Mouse (Mus musculus) Patski (cell line): ENCODE measurements around the gene Bicral. TPM values are rescaled to one million over a fixed set of nuclear protein-coding genes. Genes with fewer than 3 reads are reported as not detected.

Experiments
- ATAC-seq: fragments of 100-300 bp; one replicate; pipeline ENCODE4 v1.8.0; 2021
- CTCF ChIA-PET: fragments of 350-600 bp; sonication (Branson Sonifier 250); formaldehyde crosslinking; loops from one replicate; lab custom pipeline; 2022; ENCODE audit warnings: inconsistent platforms; lab: Charles Lee
- POLR2A ChIA-PET: fragments of 350-600 bp; sonication (Branson Sonifier 250); formaldehyde crosslinking; loops from one replicate; lab custom pipeline; 2022; ENCODE audit warnings: antibody characterized with exemption, inconsistent platforms; lab: Charles Lee
- DNase-seq: peaks from one replicate; pipeline ENCODE4 v3.0.0-alpha.2; 2011; ENCODE audit warnings: low read depth, low spot score
- H3K27me3 ChIP-seq: fragments of 371-371 bp; one replicate; pipeline ENCODE4 v1.5.1; 2021
- CTCF ChIP-seq: fragments of 100-300 bp; IDR thresholded peaks from one replicate; pipeline ENCODE4 v1.5.1; 2021
- in situ Hi-C: fragments of 300-500 bp; cut with MboI; formaldehyde crosslinking; loops from 3 replicates; pipeline ENCODE4 v1.11.1; 2018; ENCODE audit warnings: low pct_unique_long_range_greater_than_20kb, mixed read lengths
- polyA plus RNA-seq: library from polyadenylated mRNA; unstranded; gene quantifications from one replicate; pipeline ENCODE4 v1.2.3, GENCODE M21; 2021

Gene Bicral
- polyA plus RNA-seq, 1 experiment from 2014 or later = 16.4 TPM

DNA sequence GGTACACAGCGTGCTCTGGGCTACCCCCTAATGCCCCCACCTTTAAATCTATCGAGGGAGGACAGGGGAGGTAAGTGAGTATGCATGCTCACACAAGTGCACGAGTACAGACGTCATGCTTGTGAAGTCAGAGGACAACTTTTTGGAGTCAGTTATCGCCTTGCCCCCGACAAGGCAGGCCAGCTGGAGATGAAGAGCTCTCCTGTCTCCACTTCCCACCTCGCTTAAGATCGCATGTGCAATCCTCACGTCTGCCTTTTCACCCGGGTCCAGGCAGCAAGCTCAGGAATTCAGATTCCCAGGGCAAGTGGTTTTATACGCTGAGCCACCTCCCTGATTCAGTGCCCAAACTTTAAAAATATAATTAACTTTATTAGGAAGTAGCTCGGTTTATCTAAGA lies 13.0 kb downstream of the Bicral start:
- ATAC-seq (no peak), DNase-seq (no peak)
- ChIA-PET POLR2A (no interaction called here), CTCF (interaction anchor here (1.5 to 2.7 kb wide), 2 partner anchors 9 to 12 kb away, joined by 4 to 12 read pairs; no protein-coding TSS in a partner anchor)
- in situ Hi-C loops = no loop called here
- no peak for TF ChIP-seq CTCF
- no peaks in the 10 kb centered on the region for H3K27me3 ChIP-seq

DNA sequence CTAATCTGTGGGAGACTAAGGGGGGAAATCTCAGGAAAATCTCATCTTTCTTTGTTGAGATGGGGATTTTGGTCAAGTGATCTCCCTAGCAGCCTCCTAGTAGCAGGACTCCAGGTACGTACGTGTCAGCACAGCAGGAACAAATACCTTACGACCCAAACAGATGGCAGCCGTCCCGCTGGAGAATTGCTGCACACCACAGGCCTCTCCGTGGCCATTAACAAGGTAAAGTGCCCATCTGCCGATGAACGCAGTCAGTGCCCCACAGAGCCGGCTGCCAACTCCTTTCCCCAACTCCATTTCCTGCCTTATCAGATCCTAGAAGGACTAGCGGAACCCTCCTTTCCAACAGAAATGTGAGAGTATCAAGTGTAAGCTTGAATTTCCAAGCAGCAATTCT lies 13.5 kb downstream of the Bicral start:
- in situ Hi-C loops = no loop called here
- ATAC-seq (no peak), DNase-seq (no peak)
- ChIA-PET CTCF (interaction anchor here (1.5 to 2.7 kb wide), 2 partner anchors 10 to 12 kb away, joined by 4 to 12 read pairs; no protein-coding TSS in a partner anchor), POLR2A (no interaction called here)
- no peak for TF ChIP-seq CTCF
- no peaks in the 10 kb centered on the region for H3K27me3 ChIP-seq

DNA sequence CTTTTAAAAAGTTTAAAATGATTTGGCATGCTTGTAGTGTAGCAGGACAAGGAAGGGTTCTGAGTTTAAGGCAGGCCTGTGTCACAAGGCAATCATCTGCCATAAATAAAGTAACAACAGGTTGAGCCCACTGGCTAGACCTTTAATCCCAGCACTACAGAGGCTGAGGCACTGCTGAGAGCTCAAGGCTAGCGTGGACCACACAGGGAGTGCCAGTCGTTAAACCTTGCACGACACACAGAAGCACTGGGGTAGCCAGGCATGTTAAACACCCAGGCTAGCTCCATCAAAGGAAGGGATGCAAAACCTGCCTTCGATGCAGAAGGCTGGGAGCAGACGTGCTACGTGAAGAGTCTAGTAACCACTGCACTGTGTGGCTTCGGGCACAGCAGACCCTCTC lies 14.6 kb downstream of the Bicral start:
- POLR2A ChIA-PET = interaction anchor here (0.9 to 1.3 kb wide), 4 partner anchors 9 to 92 kb away, joined by 3 to 5 read pairs (median 3); partner anchors contain the start of gene Cnpy3
- CTCF ChIA-PET = interaction anchor here (1.5 to 2.7 kb wide), 2 partner anchors 11 kb away, joined by 4 to 12 read pairs; no protein-coding TSS in a partner anchor
- ATAC-seq = peak; percentile 45
- no peaks in the 10 kb centered on the region for H3K27me3 ChIP-seq
- TF ChIP-seq CTCF = no peak
- DNase-seq = no peak
- in situ Hi-C loops = no loop called here

- no peak for TF ChIP-seq CTCF
- no peaks in the 10 kb centered on the region for H3K27me3 ChIP-seq
- POLR2A ChIA-PET = interaction anchor here (1.0 to 1.5 kb wide), 4 partner anchors 11 to 14 kb away, joined by 3 to 4 read pairs (median 4); no protein-coding TSS in a partner anchor
- CTCF ChIA-PET = interaction anchor here (1.3 to 2.7 kb wide), 2 partner anchors 10 to 11 kb away, joined by 5 to 12 read pairs; no protein-coding TSS in a partner anchor
- in situ Hi-C loops = no loop called here
- ATAC-seq (peak; percentile 87), DNase-seq (peak; percentile 66)
Measured at GRCm38 (mm10) chr17:46843022-46843421, 15.3 kb downstream of the Bicral start.

- in situ Hi-C loops = no loop called here
- ATAC-seq = no peak
- no peak for DNase-seq
- H3K27me3 ChIP-seq = no peaks in the 10 kb centered on the region
- POLR2A ChIA-PET = interaction anchor here (0.7 kb wide), 1 partner anchor 10 kb away, joined by 3 read pairs; no protein-coding TSS in a partner anchor
- no peak for TF ChIP-seq CTCF
- CTCF ChIA-PET = interaction anchor here (1.2 to 2.3 kb wide), 2 partner anchors 11 kb away, joined by 3 to 10 read pairs; no protein-coding TSS in a partner anchor
Measured at GRCm38 (mm10) chr17:46840304-46841010, 17.8 kb downstream of the Bicral start.

DNA sequence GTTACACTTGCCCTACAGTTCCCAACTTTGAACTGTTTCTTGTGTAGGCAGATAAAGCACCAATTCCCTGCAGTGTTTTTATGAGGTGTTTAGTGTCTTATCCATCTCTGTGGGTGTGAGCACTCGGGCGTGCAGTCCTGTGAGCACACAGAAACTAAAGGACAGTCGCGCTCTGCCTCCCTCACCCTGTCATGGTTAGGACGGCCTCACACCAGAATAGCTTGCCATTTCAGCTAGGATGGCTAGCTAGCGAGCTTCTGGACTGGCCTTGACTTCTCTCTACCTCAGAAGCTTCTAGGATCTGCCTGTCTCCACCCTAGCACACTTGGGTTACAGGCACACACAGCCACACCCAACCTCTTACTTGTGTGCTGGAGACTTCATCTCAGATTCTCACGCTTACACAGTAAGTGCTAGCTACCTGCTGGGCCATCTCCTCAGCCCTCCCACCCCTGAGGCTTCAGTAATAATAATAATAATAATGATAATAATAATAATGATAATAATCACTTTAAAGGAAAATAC lies 19.8 kb downstream of the Bicral start:
- H3K27me3 ChIP-seq = no peaks in the 10 kb centered on the region
- ChIA-PET POLR2A (interaction anchor here (0.9 to 1.8 kb wide), 2 partner anchors 17 to 42 kb away, joined by 4 to 5 read pairs; no protein-coding TSS in a partner anchor), CTCF (interaction anchor here (1.0 to 2.3 kb wide), 3 partner anchors 13 to 66 kb away, joined by 3 to 10 read pairs (median 4); partner anchors contain the start of gene 2310039H08Rik)
- in situ Hi-C loops = no loop called here
- DNase-seq = no peak
- no peak for ATAC-seq
- TF ChIP-seq CTCF = no peak

- in situ Hi-C loops = no loop called here
- ATAC-seq = no peak
- ChIA-PET POLR2A (interaction anchor here (0.9 to 1.8 kb wide), 2 partner anchors 18 to 42 kb away, joined by 4 to 5 read pairs; no protein-coding TSS in a partner anchor), CTCF (interaction anchor here (1.0 to 2.3 kb wide), 3 partner anchors 13 to 30 kb away, joined by 3 to 10 read pairs (median 4); no protein-coding TSS in a partner anchor)
- no peaks in the 10 kb centered on the region for H3K27me3 ChIP-seq
- DNase-seq = no peak
- no peak for TF ChIP-seq CTCF
Measured at GRCm38 (mm10) chr17:46837897-46838296, 20.4 kb downstream of the Bicral start.

- CTCF ChIA-PET = no interaction called here
- no peak for TF ChIP-seq CTCF
- H3K27me3 ChIP-seq = no peaks in the 10 kb centered on the region
- ATAC-seq = no peak
- POLR2A ChIA-PET = no interaction called here
- DNase-seq = no peak
- in situ Hi-C loops = no loop called here
Measured at GRCm38 (mm10) chr17:46835093-46835715, 23.1 kb downstream of the Bicral start.

DNA sequence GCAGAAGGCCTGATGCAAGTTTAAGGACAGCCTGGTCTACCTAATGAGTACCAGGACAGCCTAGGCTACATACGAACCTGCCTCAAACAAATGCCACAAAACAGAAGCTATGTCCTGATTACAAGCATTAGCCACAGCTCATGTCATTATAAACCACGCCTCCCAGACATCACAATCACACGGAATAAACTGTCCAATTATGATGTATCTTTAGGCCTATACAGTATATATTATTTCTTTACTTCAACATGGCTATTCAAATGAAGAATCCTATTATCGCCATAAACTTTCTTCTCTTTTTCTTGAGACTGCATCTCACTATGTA lies 25.3 kb downstream of the Bicral start:
- DNase-seq = no peak
- CTCF ChIA-PET = interaction anchor here (0.9 kb wide), 1 partner anchor 12 kb away, joined by 4 read pairs; no protein-coding TSS in a partner anchor
- POLR2A ChIA-PET = interaction anchor here (1.1 to 1.6 kb wide), 3 partner anchors 10 to 19 kb away, joined by 3 to 4 read pairs (median 4); no protein-coding TSS in a partner anchor
- no peaks in the 10 kb centered on the region for H3K27me3 ChIP-seq
- in situ Hi-C loops = no loop called here
- no peak for ATAC-seq
- no peak for TF ChIP-seq CTCF
